Mouse (Mus musculus): Measurements from ENCODE around the gene Ddx1. TPM values are rescaled to one million over a fixed set of nuclear protein-coding genes. Genes with fewer than 3 reads are reported as not detected.
"Not testable (repeated sequence)": the region's sequence is repeated elsewhere in the genome, so short reads cannot be mapped to it uniquely, and the experiment has no call there.

Ddx1 gene
- polyA plus RNA-seq, 2 experiments, result 22.5 to 68.5 TPM

DNA sequence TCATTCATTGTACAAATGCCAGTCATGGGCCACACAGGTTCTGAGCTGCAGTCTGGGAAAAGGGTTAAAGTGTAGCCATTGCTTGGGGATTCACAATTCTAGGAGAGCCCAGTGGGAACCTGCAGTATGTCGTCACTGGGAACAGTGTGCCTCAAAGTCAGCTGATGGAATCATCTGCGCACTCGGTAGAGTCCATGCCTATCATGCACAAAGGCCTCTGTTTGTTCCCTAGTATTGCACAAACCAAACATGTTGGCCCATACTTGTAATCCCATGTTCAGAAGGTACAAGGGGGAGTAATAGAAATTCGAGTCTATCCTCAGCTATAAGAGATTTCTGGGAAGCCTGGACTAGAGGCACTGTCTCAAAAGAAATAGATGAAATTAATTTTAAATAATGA, 52.9 kb downstream of the Ddx1 start:
- H3K4me1 ChIP-seq (replicated peaks; ENCODE audit: control insufficient read depth in 2 of 2, insufficient read depth in 2 of 2, low read length in 1 of 2), result 0 out of 4 replicates have a peak, but pooled peaks cover 0 to 2% of the 10 kb centered on the region in 2 experiments
- no peaks in the 10 kb centered on the region for H3K9me3 ChIP-seq (ENCODE audit: control insufficient read depth, low read length)
- ATAC-seq (ENCODE audit: insufficient read depth), result no peak
- no peaks in the 10 kb centered on the region for H3K36me3 ChIP-seq (replicated peaks; ENCODE audit: control insufficient read depth, insufficient read depth, low read depth)
- DNase-seq (ENCODE audit: low read depth in 3 of 3, low spot score in 3 of 3), result no peak
- no peak overlapping the region for H3K4me3 ChIP-seq (ENCODE audit: insufficient read depth in 1 of 2, low read depth in 2 of 2, low read length in 2 of 2)
- 57% methylated on average over 4 of the region's 4 CpGs for WGBS (ENCODE audit: insufficient replicate concordance)
- no peak overlapping the region for H3K27ac ChIP-seq
- no peak overlapping the region for H3K4me2 ChIP-seq (ENCODE audit: low read depth)
- TF ChIP-seq EP300 (IDR thresholded peaks at IDR 0.05; ENCODE audit: low read depth) (no peak), CTCF (IDR thresholded peaks at IDR 0.05; ENCODE audit: low read depth) (no peak)
- H3K27me3 ChIP-seq (ENCODE audit: control insufficient read depth, insufficient read depth, low read length), result no peaks in the 10 kb centered on the region
- no peak overlapping the region for H3K9ac ChIP-seq (replicated peaks)

DNA sequence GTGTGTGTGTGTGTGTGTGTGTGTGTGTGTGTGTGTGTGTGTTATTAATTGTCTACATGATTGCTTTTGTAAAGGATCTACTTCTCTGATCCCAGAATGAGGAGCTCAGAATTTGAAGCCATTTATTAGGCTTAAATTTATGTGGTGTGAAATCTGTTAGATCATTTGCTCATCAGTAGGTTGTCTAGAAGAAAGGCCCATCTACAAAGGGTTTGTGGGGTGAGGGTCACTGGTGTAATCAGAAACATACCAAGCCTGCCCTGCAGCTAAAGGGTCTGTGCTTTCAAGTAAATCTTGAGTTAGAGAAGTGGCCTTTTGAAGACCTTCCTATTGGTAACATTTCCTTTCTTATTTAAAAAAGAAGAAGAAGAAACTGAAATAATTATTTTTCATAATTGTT, 53.5 kb downstream of the Ddx1 start:
- Histone ChIP-seq H3K9ac (replicated peaks) (no peak overlapping the region), H3K9me3 (ENCODE audit: control insufficient read depth, low read length) (no peaks in the 10 kb centered on the region), H3K27me3 (ENCODE audit: control insufficient read depth, insufficient read depth, low read length) (no peaks in the 10 kb centered on the region), H3K4me2 (ENCODE audit: low read depth) (no peak overlapping the region), H3K4me1 (replicated peaks; ENCODE audit: control insufficient read depth in 2 of 2, insufficient read depth in 2 of 2, low read length in 1 of 2) (no peaks in the 10 kb centered on the region), H3K36me3 (replicated peaks; ENCODE audit: control insufficient read depth, insufficient read depth, low read depth) (no peaks in the 10 kb centered on the region), H3K4me3 (ENCODE audit: insufficient read depth in 1 of 2, low read depth in 2 of 2, low read length in 2 of 2) (no peak overlapping the region), H3K27ac (no peak overlapping the region)
- ATAC-seq (ENCODE audit: insufficient read depth), result no peak
- DNase-seq (ENCODE audit: low read depth in 3 of 3, low spot score in 3 of 3), result no peak
- TF ChIP-seq CTCF (IDR thresholded peaks at IDR 0.05; ENCODE audit: low read depth), result no peak

DNA sequence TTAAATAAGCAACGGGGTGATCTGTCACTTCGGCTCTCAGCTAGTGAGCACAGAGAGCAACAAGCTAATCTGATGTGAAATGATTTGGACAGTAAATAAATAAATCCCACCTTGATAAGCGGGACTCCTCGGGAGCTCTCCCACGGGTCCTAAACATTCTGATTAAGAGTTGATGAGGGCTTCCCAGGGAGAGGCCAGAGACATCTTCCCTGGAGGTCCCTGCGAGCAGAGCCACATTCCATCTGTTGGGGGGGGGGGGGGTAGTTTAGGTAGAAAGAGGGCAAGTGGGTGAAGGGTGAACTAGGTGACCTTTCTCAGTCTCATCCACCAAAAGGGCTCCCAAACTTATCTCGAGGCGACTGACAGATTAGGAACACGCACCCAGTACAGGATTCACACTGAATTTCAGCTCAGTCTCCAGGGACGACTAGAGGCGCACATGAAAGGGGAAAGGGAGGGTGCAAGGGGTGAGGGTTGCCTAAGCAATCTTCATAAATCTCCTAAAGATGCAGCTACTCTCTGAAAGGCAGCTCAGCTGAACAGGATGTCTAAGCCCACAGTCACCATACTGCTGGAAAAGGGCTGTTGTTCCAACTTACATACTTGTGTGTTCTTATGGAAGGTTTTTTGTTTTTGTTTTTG, 60.8 kb downstream of the Ddx1 start:
- Histone ChIP-seq H3K4me3 (ENCODE audit: insufficient read depth in 1 of 2, low read depth in 2 of 2, low read length in 2 of 2) (no peak overlapping the region), H3K36me3 (replicated peaks; ENCODE audit: control insufficient read depth, insufficient read depth, low read depth) (no peaks in the 10 kb centered on the region), H3K27me3 (ENCODE audit: control insufficient read depth, insufficient read depth, low read length) (no peaks in the 10 kb centered on the region), H3K9ac (replicated peaks) (no peak overlapping the region), H3K4me1 (replicated peaks; ENCODE audit: control insufficient read depth in 2 of 2, insufficient read depth in 2 of 2, low read length in 1 of 2) (peaks cover 0 to 9% of the 10 kb centered on the region in 2 experiments; a peak in 2 of 4 replicates), H3K9me3 (ENCODE audit: control insufficient read depth, low read length) (no peaks in the 10 kb centered on the region), H3K27ac (no peak overlapping the region), H3K4me2 (ENCODE audit: low read depth) (no peak overlapping the region)
- no peak for DNase-seq (ENCODE audit: low read depth in 3 of 3, low spot score in 3 of 3)
- no peak for ATAC-seq (ENCODE audit: insufficient read depth)
- TF ChIP-seq EP300 (IDR thresholded peaks at IDR 0.05; ENCODE audit: low read depth), result no peak
- no peak for TF ChIP-seq CTCF (IDR thresholded peaks at IDR 0.05; ENCODE audit: low read depth)
- 33% methylated on average over 11 of the region's 11 CpGs for WGBS (ENCODE audit: insufficient replicate concordance)

DNA sequence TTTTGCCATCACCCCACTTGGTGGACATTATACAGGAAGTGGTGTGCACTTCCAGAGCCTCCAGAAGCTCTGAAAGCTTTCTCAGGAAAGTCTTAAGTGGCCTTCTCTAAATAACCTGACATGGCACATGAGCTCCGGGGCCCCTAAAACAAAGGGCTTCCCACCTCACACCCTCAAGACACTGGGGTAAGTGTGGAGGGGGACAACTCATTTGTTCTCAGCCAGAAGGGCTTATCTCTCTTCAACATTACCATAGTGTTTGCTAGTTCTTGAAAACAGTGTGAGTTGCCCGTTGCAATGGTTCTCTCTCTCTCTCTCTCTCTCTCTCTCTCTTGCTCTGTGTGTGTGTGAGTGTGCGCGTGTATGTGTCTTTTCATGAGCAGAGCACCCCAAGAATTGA, 62.8 kb downstream of the Ddx1 start:
- no peak overlapping the region for H3K27ac ChIP-seq
- H3K36me3 ChIP-seq (replicated peaks; ENCODE audit: control insufficient read depth, insufficient read depth, low read depth), result no peaks in the 10 kb centered on the region
- ATAC-seq (ENCODE audit: insufficient read depth), result peak; percentile 19; the same call in 1 of the 2 replicates
- no peak overlapping the region for H3K4me3 ChIP-seq (ENCODE audit: insufficient read depth in 1 of 2, low read depth in 2 of 2, low read length in 2 of 2)
- no peaks in the 10 kb centered on the region for H3K27me3 ChIP-seq (ENCODE audit: control insufficient read depth, insufficient read depth, low read length)
- H3K9me3 ChIP-seq (ENCODE audit: control insufficient read depth, low read length), result no peaks in the 10 kb centered on the region
- H3K9ac ChIP-seq (replicated peaks), result no peak overlapping the region
- H3K4me2 ChIP-seq (ENCODE audit: low read depth), result no peak overlapping the region
- 27% methylated on average over 4 of the region's 4 CpGs for WGBS (ENCODE audit: insufficient replicate concordance)
- DNase-seq (ENCODE audit: low read depth in 3 of 3, low spot score in 3 of 3), result no peak
- peaks cover 15 to 29% of the 10 kb centered on the region in 2 experiments for H3K4me1 ChIP-seq (replicated peaks; ENCODE audit: control insufficient read depth in 2 of 2, insufficient read depth in 2 of 2, low read length in 1 of 2)
- TF ChIP-seq CTCF (IDR thresholded peaks at IDR 0.05; ENCODE audit: low read depth), result no peak
- no peak for TF ChIP-seq EP300 (IDR thresholded peaks at IDR 0.05; ENCODE audit: low read depth)

DNA sequence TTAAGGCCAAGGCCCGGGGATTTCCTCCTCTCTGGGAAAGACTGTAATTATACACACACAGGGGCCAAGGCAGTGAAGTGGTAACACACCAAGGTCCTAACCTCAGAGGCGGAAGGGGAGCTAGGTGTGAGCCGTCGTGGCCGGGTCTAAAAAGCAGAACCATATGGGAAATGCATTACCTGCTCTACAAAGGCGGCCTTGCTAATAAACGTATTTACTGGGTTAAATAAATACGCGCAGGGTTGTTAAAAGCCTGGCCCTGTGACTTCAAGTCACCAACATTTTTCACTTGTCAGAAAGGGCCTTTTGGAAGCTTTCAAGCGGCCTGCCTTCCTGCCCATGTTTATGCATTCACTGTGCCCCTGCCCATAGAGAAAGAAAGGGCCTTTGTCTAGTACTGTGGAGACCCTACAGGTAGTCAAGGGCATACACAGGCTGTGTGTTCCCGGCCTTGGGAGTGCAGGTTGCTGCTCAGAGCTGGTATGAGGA, 64.1 kb downstream of the Ddx1 start:
- ATAC-seq (ENCODE audit: insufficient read depth), result no peak
- H3K4me2 ChIP-seq (ENCODE audit: low read depth), result no peak overlapping the region
- H3K27me3 ChIP-seq (ENCODE audit: control insufficient read depth, insufficient read depth, low read length), result no peaks in the 10 kb centered on the region
- no peaks in the 10 kb centered on the region for H3K9me3 ChIP-seq (ENCODE audit: control insufficient read depth, low read length)
- H3K36me3 ChIP-seq (replicated peaks; ENCODE audit: control insufficient read depth, insufficient read depth, low read depth), result no peaks in the 10 kb centered on the region
- H3K4me3 ChIP-seq (ENCODE audit: insufficient read depth in 1 of 2, low read depth in 2 of 2, low read length in 2 of 2), result no peak overlapping the region
- no peak for DNase-seq (ENCODE audit: low read depth in 3 of 3, low spot score in 3 of 3)
- 72% methylated on average over 11 of the region's 11 CpGs for WGBS (ENCODE audit: insufficient replicate concordance)
- H3K27ac ChIP-seq, result no peak overlapping the region
- TF ChIP-seq EP300 (IDR thresholded peaks at IDR 0.05; ENCODE audit: low read depth), result no peak
- TF ChIP-seq CTCF (IDR thresholded peaks at IDR 0.05; ENCODE audit: low read depth), result no peak
- H3K9ac ChIP-seq (replicated peaks), result no peak overlapping the region
- peaks cover 19 to 39% of the 10 kb centered on the region in 2 experiments for H3K4me1 ChIP-seq (replicated peaks; ENCODE audit: control insufficient read depth in 2 of 2, insufficient read depth in 2 of 2, low read length in 1 of 2)

DNA sequence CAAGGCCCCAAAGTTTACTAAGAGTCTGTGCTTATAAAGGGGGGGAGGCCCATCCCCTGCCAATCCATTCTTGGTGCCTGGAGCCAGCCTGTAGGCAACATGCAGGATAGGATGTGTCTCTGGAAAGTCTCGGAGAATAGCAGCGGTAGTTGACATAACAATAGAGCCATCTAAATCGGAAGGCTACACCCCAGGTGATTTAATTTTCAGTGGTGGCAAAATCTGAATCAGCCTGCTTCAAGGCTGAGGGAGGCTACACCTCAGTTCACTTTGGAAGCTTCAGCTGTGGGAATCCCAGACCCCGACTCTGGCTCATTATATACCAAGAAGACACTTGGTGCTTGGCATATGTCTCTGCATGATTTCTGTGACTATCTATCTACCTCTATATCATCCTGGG, 64.9 kb downstream of the Ddx1 start:
- not testable (repeated sequence) for H3K36me3 ChIP-seq (replicated peaks; ENCODE audit: control insufficient read depth, insufficient read depth, low read depth); H3K4me2 ChIP-seq (ENCODE audit: low read depth); H3K9ac ChIP-seq (replicated peaks); DNase-seq (ENCODE audit: low read depth in 3 of 3, low spot score in 3 of 3); H3K4me3 ChIP-seq (ENCODE audit: insufficient read depth in 1 of 2, low read depth in 2 of 2, low read length in 2 of 2); ATAC-seq (ENCODE audit: insufficient read depth); H3K9me3 ChIP-seq (ENCODE audit: control insufficient read depth, low read length); H3K27me3 ChIP-seq (ENCODE audit: control insufficient read depth, insufficient read depth, low read length); H3K27ac ChIP-seq
- peaks cover 24 to 45% of the 10 kb centered on the region in 2 experiments for H3K4me1 ChIP-seq (replicated peaks; ENCODE audit: control insufficient read depth in 2 of 2, insufficient read depth in 2 of 2, low read length in 1 of 2)
- 87% methylated on average over 4 of the region's 4 CpGs for WGBS (ENCODE audit: insufficient replicate concordance)
